Mouse (Mus musculus) spleen, adult 2 months (tissue): ENCODE data around the gene Zfp706.

Experiments
- CTCF ChIP-seq: fragments of 200-500 bp; IDR thresholded peaks from 2 replicates; pipeline ENCODE4 v1.5.1; 2011; ENCODE audit warnings: mild to moderate bottlenecking, inconsistent platforms; ENCODE audit not compliant: insufficient read depth, insufficient read length, insufficient replicate concordance; ENCODE audit errors: extremely low read depth
- POLR2A ChIP-seq: fragments of 200-500 bp; IDR thresholded peaks from 2 replicates; pipeline ENCODE4 v1.6.1; 2011; ENCODE audit warnings: low read depth, low read length, inconsistent platforms

- peak; percentile 86 for TF ChIP-seq POLR2A
- TF ChIP-seq CTCF = no peak
Measured at GRCm38 (mm10) chr15:37007233-37007958, at the start of gene Zfp706.
